Mouse (Mus musculus): Measurements from ENCODE around the gene Atp8b2. TPM values are rescaled to one million over a fixed set of nuclear protein-coding genes. Genes with fewer than 3 reads are reported as not detected.

The Atp8b2 gene
- polyA plus RNA-seq, 2 experiments, result 1.8 to 3.4 TPM

DNA sequence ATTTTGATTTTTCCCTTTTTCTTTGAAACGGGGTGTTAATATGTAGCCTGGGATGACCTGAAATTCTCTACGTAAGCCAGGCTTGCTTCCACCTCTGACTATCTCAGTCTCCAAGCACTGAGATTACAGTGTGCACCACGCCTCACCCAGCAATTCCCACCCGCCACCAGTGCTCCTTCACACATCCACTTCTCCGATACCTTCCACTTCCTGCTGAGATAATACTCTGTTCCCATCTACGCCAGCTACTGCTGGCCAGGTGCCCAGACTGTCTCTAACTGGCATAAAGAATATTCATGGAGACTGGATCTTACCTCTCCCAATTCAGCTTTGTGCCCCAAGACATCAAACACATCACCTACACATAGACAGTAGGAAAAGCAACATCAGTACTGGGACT is 14.7 kb downstream of the Atp8b2 start:
- TF ChIP-seq CTCF (IDR thresholded peaks at IDR 0.05; ENCODE audit: low read depth) (no peak), EP300 (IDR thresholded peaks at IDR 0.05; ENCODE audit: low read depth) (no peak)
- Histone ChIP-seq H3K9me3 (ENCODE audit: control insufficient read depth, low read length) (no peaks in the 10 kb centered on the region), H3K9ac (replicated peaks) (no peak overlapping the region), H3K4me2 (ENCODE audit: low read depth) (no peak overlapping the region), H3K27ac (no peak overlapping the region), H3K4me3 (ENCODE audit: insufficient read depth in 1 of 2, low read depth in 2 of 2, low read length in 2 of 2) (no peak overlapping the region), H3K36me3 (replicated peaks; ENCODE audit: control insufficient read depth, insufficient read depth, low read depth) (no peaks in the 10 kb centered on the region), H3K4me1 (replicated peaks; ENCODE audit: control insufficient read depth in 2 of 2, insufficient read depth in 2 of 2, low read length in 1 of 2) (no peaks in the 10 kb centered on the region), H3K27me3 (ENCODE audit: control insufficient read depth, insufficient read depth, low read length) (no peaks in the 10 kb centered on the region)
- DNase-seq (ENCODE audit: low read depth in 3 of 3, low spot score in 3 of 3) (no peak), ATAC-seq (ENCODE audit: insufficient read depth) (no peak)
- 69% methylated on average over 6 of the region's 6 CpGs for WGBS (ENCODE audit: insufficient replicate concordance)

DNA sequence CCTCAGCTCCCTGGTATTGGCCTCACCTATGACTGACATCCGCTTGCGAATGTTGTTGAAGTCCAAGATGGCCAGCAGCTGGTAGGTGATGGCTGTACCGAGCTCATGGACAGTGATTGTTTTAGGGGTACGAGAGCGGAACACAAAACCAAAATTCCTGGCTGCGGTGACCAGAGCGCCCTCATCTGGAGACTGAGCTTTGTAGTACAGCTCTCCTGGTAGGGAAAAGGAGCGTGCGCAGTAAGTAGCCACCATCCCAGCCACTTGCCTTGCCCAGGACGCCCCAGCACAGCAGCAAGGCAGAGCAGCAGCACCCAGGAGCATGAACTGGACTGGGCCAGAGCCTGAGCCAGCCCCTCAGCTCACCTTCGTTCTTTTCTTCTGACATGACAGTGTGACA is 15.3 kb downstream of the Atp8b2 start:
- no peak for ATAC-seq (ENCODE audit: insufficient read depth)
- Histone ChIP-seq H3K9ac (replicated peaks) (no peak overlapping the region), H3K36me3 (replicated peaks; ENCODE audit: control insufficient read depth, insufficient read depth, low read depth) (no peaks in the 10 kb centered on the region), H3K4me1 (replicated peaks; ENCODE audit: control insufficient read depth in 2 of 2, insufficient read depth in 2 of 2, low read length in 1 of 2) (no peaks in the 10 kb centered on the region), H3K4me2 (ENCODE audit: low read depth) (no peak overlapping the region), H3K4me3 (ENCODE audit: insufficient read depth in 1 of 2, low read depth in 2 of 2, low read length in 2 of 2) (no peak overlapping the region), H3K27me3 (ENCODE audit: control insufficient read depth, insufficient read depth, low read length) (no peaks in the 10 kb centered on the region), H3K9me3 (ENCODE audit: control insufficient read depth, low read length) (no peaks in the 10 kb centered on the region), H3K27ac (no peak overlapping the region)
- 0 out of 2 replicates have a peak, but pooled peaks have one; percentile 10 for TF ChIP-seq CTCF (IDR thresholded peaks at IDR 0.05; ENCODE audit: low read depth)
- TF ChIP-seq EP300 (IDR thresholded peaks at IDR 0.05; ENCODE audit: low read depth), result no peak
- 78% methylated on average over 11 of the region's 11 CpGs for WGBS (ENCODE audit: insufficient replicate concordance)
- DNase-seq (ENCODE audit: low read depth in 3 of 3, low spot score in 3 of 3), result no peak

DNA sequence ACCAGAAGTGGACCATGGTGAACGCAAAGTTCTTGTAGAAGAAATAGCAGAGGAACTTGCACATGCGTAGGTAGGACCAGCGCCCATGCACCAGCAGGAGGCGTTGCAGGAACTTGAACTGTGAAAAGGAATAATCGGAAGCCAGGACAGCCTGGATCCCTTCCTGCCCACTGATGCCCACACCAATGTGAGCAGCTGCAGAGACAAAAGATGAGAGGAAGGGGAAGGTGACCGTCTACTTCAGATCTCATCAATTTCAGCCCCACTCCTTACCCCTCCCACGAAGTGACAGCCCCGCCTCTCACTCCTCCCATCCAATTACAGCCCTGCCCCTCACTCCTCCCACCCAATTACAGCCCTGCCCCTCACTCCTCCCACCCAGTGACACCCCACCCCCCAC is 18.3 kb downstream of the Atp8b2 start:
- Histone ChIP-seq H3K4me1 (replicated peaks; ENCODE audit: control insufficient read depth in 2 of 2, insufficient read depth in 2 of 2, low read length in 1 of 2) (no peaks in the 10 kb centered on the region), H3K9ac (replicated peaks) (no peak overlapping the region), H3K4me2 (ENCODE audit: low read depth) (no peak overlapping the region), H3K9me3 (ENCODE audit: control insufficient read depth, low read length) (no peaks in the 10 kb centered on the region), H3K27ac (no peak overlapping the region), H3K27me3 (ENCODE audit: control insufficient read depth, insufficient read depth, low read length) (no peaks in the 10 kb centered on the region), H3K4me3 (ENCODE audit: insufficient read depth in 1 of 2, low read depth in 2 of 2, low read length in 2 of 2) (no peak overlapping the region), H3K36me3 (replicated peaks; ENCODE audit: control insufficient read depth, insufficient read depth, low read depth) (no peaks in the 10 kb centered on the region)
- 0 out of 2 replicates have a peak, but pooled peaks have one; percentile 36 for TF ChIP-seq CTCF (IDR thresholded peaks at IDR 0.05; ENCODE audit: low read depth)
- no peak for TF ChIP-seq EP300 (IDR thresholded peaks at IDR 0.05; ENCODE audit: low read depth)
- no peak for DNase-seq (ENCODE audit: low read depth in 3 of 3, low spot score in 3 of 3)
- no peak for ATAC-seq (ENCODE audit: insufficient read depth)
- WGBS (ENCODE audit: insufficient replicate concordance), result 79% methylated on average over 8 of the region's 8 CpGs

DNA sequence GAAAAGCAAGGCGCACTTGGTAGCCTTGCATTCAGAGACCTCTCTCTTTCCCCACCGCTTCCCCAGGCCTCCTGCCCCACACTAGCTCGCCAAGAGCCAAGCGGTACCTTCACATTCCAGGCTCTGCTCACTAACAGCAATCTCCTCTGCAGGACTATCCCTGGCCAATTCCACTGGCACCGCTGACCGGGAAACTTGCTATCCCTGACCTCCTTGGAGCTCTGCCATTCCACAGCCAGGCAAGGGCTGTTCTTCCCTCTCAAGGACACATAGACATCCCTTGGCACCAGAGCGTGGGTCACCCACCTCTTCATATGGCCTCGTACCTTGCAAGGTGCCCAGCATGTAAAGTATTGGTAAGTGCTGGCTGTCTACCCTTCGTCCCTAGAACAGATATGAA is 20.4 kb downstream of the Atp8b2 start:
- no peak overlapping the region for H3K9ac ChIP-seq (replicated peaks)
- DNase-seq (ENCODE audit: low read depth in 3 of 3, low spot score in 3 of 3) (no peak), ATAC-seq (ENCODE audit: insufficient read depth) (no peak)
- no peaks in the 10 kb centered on the region for H3K36me3 ChIP-seq (replicated peaks; ENCODE audit: control insufficient read depth, insufficient read depth, low read depth)
- H3K27me3 ChIP-seq (ENCODE audit: control insufficient read depth, insufficient read depth, low read length), result no peaks in the 10 kb centered on the region
- H3K9me3 ChIP-seq (ENCODE audit: control insufficient read depth, low read length), result no peaks in the 10 kb centered on the region
- TF ChIP-seq EP300 (IDR thresholded peaks at IDR 0.05; ENCODE audit: low read depth) (no peak), CTCF (IDR thresholded peaks at IDR 0.05; ENCODE audit: low read depth) (no peak)
- H3K4me2 ChIP-seq (ENCODE audit: low read depth), result no peak overlapping the region
- H3K4me1 ChIP-seq (replicated peaks; ENCODE audit: control insufficient read depth in 2 of 2, insufficient read depth in 2 of 2, low read length in 1 of 2), result no peaks in the 10 kb centered on the region
- WGBS (ENCODE audit: insufficient replicate concordance), result 72% methylated on average over 9 of the region's 9 CpGs
- no peak overlapping the region for H3K4me3 ChIP-seq (ENCODE audit: insufficient read depth in 1 of 2, low read depth in 2 of 2, low read length in 2 of 2)
- no peak overlapping the region for H3K27ac ChIP-seq

GRCm38 (mm10) chr3:89936495-89936894 is 26.8 kb downstream of the Atp8b2 start:
- no peaks in the 10 kb centered on the region for H3K27me3 ChIP-seq (ENCODE audit: control insufficient read depth, insufficient read depth, low read length)
- no peaks in the 10 kb centered on the region for H3K36me3 ChIP-seq (replicated peaks; ENCODE audit: control insufficient read depth, insufficient read depth, low read depth)
- no peak overlapping the region for H3K4me2 ChIP-seq (ENCODE audit: low read depth)
- DNase-seq (ENCODE audit: low read depth in 3 of 3, low spot score in 3 of 3) (no peak), ATAC-seq (ENCODE audit: insufficient read depth) (no peak)
- 57% methylated on average over 3 of the region's 3 CpGs for WGBS (ENCODE audit: insufficient replicate concordance)
- H3K4me3 ChIP-seq (ENCODE audit: insufficient read depth in 1 of 2, low read depth in 2 of 2, low read length in 2 of 2), result no peak overlapping the region
- H3K9ac ChIP-seq (replicated peaks), result no peak overlapping the region
- H3K27ac ChIP-seq, result no peak overlapping the region
- no peaks in the 10 kb centered on the region for H3K9me3 ChIP-seq (ENCODE audit: control insufficient read depth, low read length)
- H3K4me1 ChIP-seq (replicated peaks; ENCODE audit: control insufficient read depth in 2 of 2, insufficient read depth in 2 of 2, low read length in 1 of 2), result no peaks in the 10 kb centered on the region
- TF ChIP-seq EP300 (IDR thresholded peaks at IDR 0.05; ENCODE audit: low read depth) (no peak), CTCF (IDR thresholded peaks at IDR 0.05; ENCODE audit: low read depth) (no peak)
